Mouse (Mus musculus): ENCODE data around the gene Ccng1.

GRCm38 (mm10) chr11:40746361-40746760, 8.8 kb downstream of the Ccng1 start:
- TF ChIP-seq CTCF (IDR thresholded peaks at IDR 0.05; ENCODE audit: low read depth, low read length), result no peak
- no peak for TF ChIP-seq GATA2 (IDR thresholded peaks at IDR 0.05; ENCODE audit: borderline replicate concordance, low read depth, low read length)
- no peak for TF ChIP-seq POLR2AphosphoS5 (IDR thresholded peaks at IDR 0.05; ENCODE audit: insufficient replicate concordance, low read depth, low read length)
- no peak for TF ChIP-seq TAL1 (conservative IDR thresholded peaks at IDR 0.05; ENCODE audit: low read depth, low read length)
- TF ChIP-seq GATA1 (IDR thresholded peaks at IDR 0.05; ENCODE audit: borderline replicate concordance, low read length), result no peak
